Mouse (Mus musculus): Measurements from ENCODE around the gene Grik2. TPM values are rescaled to one million over a fixed set of nuclear protein-coding genes. Genes with fewer than 3 reads are reported as not detected.

Gene Grik2
- 5.9 and 7.0 TPM in 2 replicates for polyA plus RNA-seq (2016; fragmentation: Nextera tagmentation; extraction: Ambion mirVana)

- Histone ChIP-seq H3K9me3 (no peaks in the 10 kb centered on the region), H3K4me1 (replicated peaks) (peaks cover 20% of the 10 kb centered on the region), H3K36me3 (no peaks in the 10 kb centered on the region), H3K27ac (peak within 1 kb of the TSS; percentile 89), H3K4me3 (peak within 1 kb of the TSS; percentile 73), H3K27me3 (ENCODE audit: insufficient read depth, poor library complexity, severe bottlenecking) (peaks cover 15% of the 10 kb centered on the region; the same call in 1 of the 2 replicates)
- DNase-seq (ENCODE audit: low spot score): peak; percentile 81
- WGBS: under 1% methylated on average over 41 of the region's 41 CpGs
Measured at GRCm38 (mm10) chr10:49788381-49788906, at the start of gene Grik2. Grik2 (minus strand) TSS chr10:49788766.

GRCm38 (mm10) chr10:49834392-49834791, 45.8 kb upstream of the Grik2 start:
- WGBS: 91% methylated on average over 3 of the region's 3 CpGs
- H3K36me3 ChIP-seq: no peaks in the 10 kb centered on the region
- H3K27ac ChIP-seq: no peak overlapping the region
- H3K4me3 ChIP-seq: no peak overlapping the region
- no peaks in the 10 kb centered on the region for H3K9me3 ChIP-seq
- no peak for DNase-seq (ENCODE audit: low spot score)
- H3K27me3 ChIP-seq (ENCODE audit: insufficient read depth, poor library complexity, severe bottlenecking): no peaks in the 10 kb centered on the region
- no peaks in the 10 kb centered on the region for H3K4me1 ChIP-seq (replicated peaks)

GRCm38 (mm10) chr10:49807276-49807675, 18.7 kb upstream of the Grik2 start:
- no peaks in the 10 kb centered on the region for H3K27me3 ChIP-seq (ENCODE audit: insufficient read depth, poor library complexity, severe bottlenecking)
- no peaks in the 10 kb centered on the region for H3K36me3 ChIP-seq
- H3K9me3 ChIP-seq: no peaks in the 10 kb centered on the region
- H3K4me1 ChIP-seq (replicated peaks): no peaks in the 10 kb centered on the region
- H3K4me3 ChIP-seq: no peak overlapping the region
- no peak overlapping the region for H3K27ac ChIP-seq
- no peak for DNase-seq (ENCODE audit: low spot score)

GRCm38 (mm10) chr10:49801001-49801400, 12.4 kb upstream of the Grik2 start:
- Histone ChIP-seq H3K4me3 (no peak overlapping the region), H3K4me1 (replicated peaks) (no peaks in the 10 kb centered on the region), H3K27ac (no peak overlapping the region), H3K9me3 (no peaks in the 10 kb centered on the region), H3K36me3 (no peaks in the 10 kb centered on the region), H3K27me3 (ENCODE audit: insufficient read depth, poor library complexity, severe bottlenecking) (no peaks in the 10 kb centered on the region)
- DNase-seq (ENCODE audit: low spot score): no peak
- 95% methylated on average over 1 of the region's 1 CpGs for WGBS

GRCm38 (mm10) chr10:49794129-49794528, 5.6 kb upstream of the Grik2 start:
- Histone ChIP-seq H3K4me1 (replicated peaks) (peaks cover 6% of the 10 kb centered on the region), H3K27ac (no peak overlapping the region), H3K9me3 (no peaks in the 10 kb centered on the region), H3K36me3 (no peaks in the 10 kb centered on the region), H3K27me3 (ENCODE audit: insufficient read depth, poor library complexity, severe bottlenecking) (peaks cover 9% of the 10 kb centered on the region; the same call in 1 of the 2 replicates), H3K4me3 (no peak overlapping the region)
- DNase-seq (ENCODE audit: low spot score): no peak

- H3K9me3 ChIP-seq: no peaks in the 10 kb centered on the region
- no peak overlapping the region for H3K4me3 ChIP-seq
- peaks cover 14% of the 10 kb centered on the region for H3K4me1 ChIP-seq (replicated peaks)
- H3K36me3 ChIP-seq: no peaks in the 10 kb centered on the region
- peaks cover 15% of the 10 kb centered on the region; the same call in 1 of the 2 replicates for H3K27me3 ChIP-seq (ENCODE audit: insufficient read depth, poor library complexity, severe bottlenecking)
- no peak overlapping the region for H3K27ac ChIP-seq
- peak; percentile 3 for DNase-seq (ENCODE audit: low spot score)
- 59% methylated on average over 8 of the region's 8 CpGs for WGBS
Measured at GRCm38 (mm10) chr10:49790326-49790725, 1.8 kb upstream of the Grik2 start.

GRCm38 (mm10) chr10:49789711-49790110, 1.1 kb upstream of the Grik2 start:
- H3K4me3 ChIP-seq: no peak overlapping the region
- 41% methylated on average over 4 of the region's 4 CpGs for WGBS
- H3K36me3 ChIP-seq: no peaks in the 10 kb centered on the region
- peaks cover 15% of the 10 kb centered on the region; the same call in 1 of the 2 replicates for H3K27me3 ChIP-seq (ENCODE audit: insufficient read depth, poor library complexity, severe bottlenecking)
- H3K4me1 ChIP-seq (replicated peaks): peaks cover 14% of the 10 kb centered on the region
- H3K9me3 ChIP-seq: no peaks in the 10 kb centered on the region
- no peak overlapping the region for H3K27ac ChIP-seq
- DNase-seq (ENCODE audit: low spot score): peak; percentile 3

GRCm38 (mm10) chr10:49788914-49789313, 348 bp upstream of the Grik2 start:
- H3K27me3 ChIP-seq (ENCODE audit: insufficient read depth, poor library complexity, severe bottlenecking): peaks cover 15% of the 10 kb centered on the region; the same call in 1 of the 2 replicates
- no peaks in the 10 kb centered on the region for H3K36me3 ChIP-seq
- peak overlapping the region; percentile 89 for H3K27ac ChIP-seq
- no peaks in the 10 kb centered on the region for H3K9me3 ChIP-seq
- H3K4me3 ChIP-seq: peak overlapping the region; percentile 73
- 7% methylated on average over 5 of the region's 5 CpGs for WGBS
- peaks cover 15% of the 10 kb centered on the region for H3K4me1 ChIP-seq (replicated peaks)
- DNase-seq (ENCODE audit: low spot score): no peak

- Histone ChIP-seq H3K36me3 (no peaks in the 10 kb centered on the region), H3K9me3 (no peaks in the 10 kb centered on the region), H3K4me3 (no peak overlapping the region), H3K27me3 (ENCODE audit: insufficient read depth, poor library complexity, severe bottlenecking) (peaks cover 15% of the 10 kb centered on the region; the same call in 1 of the 2 replicates), H3K4me1 (replicated peaks) (peaks cover 32% of the 10 kb centered on the region), H3K27ac (no peak overlapping the region)
- 57% methylated on average over 3 of the region's 3 CpGs for WGBS
- DNase-seq (ENCODE audit: low spot score): no peak
Measured at GRCm38 (mm10) chr10:49786630-49787029, 1.9 kb downstream of the Grik2 start.

GRCm38 (mm10) chr10:49785477-49785876, 3.1 kb downstream of the Grik2 start:
- H3K9me3 ChIP-seq: no peaks in the 10 kb centered on the region
- no peak overlapping the region for H3K27ac ChIP-seq
- WGBS: 51% methylated on average over 2 of the region's 2 CpGs
- no peak for DNase-seq (ENCODE audit: low spot score)
- no peaks in the 10 kb centered on the region for H3K36me3 ChIP-seq
- no peak overlapping the region for H3K4me3 ChIP-seq
- H3K27me3 ChIP-seq (ENCODE audit: insufficient read depth, poor library complexity, severe bottlenecking): peaks cover 15% of the 10 kb centered on the region; the same call in 1 of the 2 replicates
- H3K4me1 ChIP-seq (replicated peaks): peaks cover 36% of the 10 kb centered on the region

GRCm38 (mm10) chr10:49784831-49785230, 3.7 kb downstream of the Grik2 start:
- H3K4me3 ChIP-seq: no peak overlapping the region
- H3K27me3 ChIP-seq (ENCODE audit: insufficient read depth, poor library complexity, severe bottlenecking): peaks cover 12% of the 10 kb centered on the region; the same call in 1 of the 2 replicates
- peaks cover 42% of the 10 kb centered on the region for H3K4me1 ChIP-seq (replicated peaks)
- DNase-seq (ENCODE audit: low spot score): no peak
- H3K9me3 ChIP-seq: no peaks in the 10 kb centered on the region
- H3K36me3 ChIP-seq: no peaks in the 10 kb centered on the region
- WGBS: 9% methylated on average over 2 of the region's 2 CpGs
- no peak overlapping the region for H3K27ac ChIP-seq

- Histone ChIP-seq H3K27me3 (ENCODE audit: insufficient read depth, poor library complexity, severe bottlenecking) (peaks cover 3% of the 10 kb centered on the region; the same call in 1 of the 2 replicates), H3K27ac (peak overlapping the region; percentile 85), H3K9me3 (no peaks in the 10 kb centered on the region), H3K36me3 (no peaks in the 10 kb centered on the region), H3K4me3 (peak overlapping the region; percentile 66), H3K4me1 (replicated peaks) (peaks cover 39% of the 10 kb centered on the region)
- WGBS: under 1% methylated on average over 44 of the region's 44 CpGs
- DNase-seq (ENCODE audit: low spot score): peak; percentile 62
Measured at GRCm38 (mm10) chr10:49782741-49783691, 5.5 kb downstream of the Grik2 start.

- H3K36me3 ChIP-seq: no peaks in the 10 kb centered on the region
- peaks cover 36% of the 10 kb centered on the region for H3K4me1 ChIP-seq (replicated peaks)
- 5% methylated on average over 7 of the region's 7 CpGs for WGBS
- H3K27me3 ChIP-seq (ENCODE audit: insufficient read depth, poor library complexity, severe bottlenecking): peaks cover 2% of the 10 kb centered on the region; the same call in 1 of the 2 replicates
- H3K27ac ChIP-seq: peak overlapping the region; percentile 85
- H3K9me3 ChIP-seq: no peaks in the 10 kb centered on the region
- DNase-seq (ENCODE audit: low spot score): no peak
- peak overlapping the region; percentile 66 for H3K4me3 ChIP-seq
Measured at GRCm38 (mm10) chr10:49782061-49782460, 6.5 kb downstream of the Grik2 start.

Data from hindbrain, embryonic 10.5 days (tissue).